Mouse (Mus musculus): ENCODE data around the gene Gm8765.
"Not testable (repeated sequence)": the region's sequence is repeated elsewhere in the genome, so short reads cannot be mapped to it uniquely, and the experiment has no call there.

DNA sequence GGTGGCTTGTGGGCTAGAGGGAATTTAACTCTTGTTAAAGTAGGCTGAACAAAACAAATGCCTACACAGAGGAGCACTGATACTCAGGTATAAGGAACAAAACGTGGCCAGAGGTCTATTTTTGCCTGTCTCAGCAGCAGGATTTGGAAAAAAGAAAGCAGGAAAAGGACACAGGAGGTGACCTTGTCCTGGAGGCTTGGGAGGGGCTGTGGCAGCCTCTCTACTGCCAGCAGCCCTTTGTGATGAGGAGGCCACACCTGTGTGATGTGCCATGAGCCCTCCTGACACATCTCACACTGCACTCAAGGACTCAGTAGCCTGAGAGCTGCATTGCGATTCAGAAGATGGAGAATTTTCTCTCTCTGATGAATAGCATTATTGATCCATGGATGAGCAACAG lies at the start of gene Gm8765:
- TF ChIP-seq CTCF, EP300 (IDR thresholded peaks at IDR 0.05; ENCODE audit: low read depth): not testable (repeated sequence)
